Mouse (Mus musculus): Measurements from ENCODE around the gene Abhd16a. TPM values are rescaled to one million over a fixed set of nuclear protein-coding genes. Genes with fewer than 3 reads are reported as not detected.

Gene Abhd16a
- total RNA-seq, 2 experiments from 2014 or later = 84.5 to 98.5 TPM

DNA sequence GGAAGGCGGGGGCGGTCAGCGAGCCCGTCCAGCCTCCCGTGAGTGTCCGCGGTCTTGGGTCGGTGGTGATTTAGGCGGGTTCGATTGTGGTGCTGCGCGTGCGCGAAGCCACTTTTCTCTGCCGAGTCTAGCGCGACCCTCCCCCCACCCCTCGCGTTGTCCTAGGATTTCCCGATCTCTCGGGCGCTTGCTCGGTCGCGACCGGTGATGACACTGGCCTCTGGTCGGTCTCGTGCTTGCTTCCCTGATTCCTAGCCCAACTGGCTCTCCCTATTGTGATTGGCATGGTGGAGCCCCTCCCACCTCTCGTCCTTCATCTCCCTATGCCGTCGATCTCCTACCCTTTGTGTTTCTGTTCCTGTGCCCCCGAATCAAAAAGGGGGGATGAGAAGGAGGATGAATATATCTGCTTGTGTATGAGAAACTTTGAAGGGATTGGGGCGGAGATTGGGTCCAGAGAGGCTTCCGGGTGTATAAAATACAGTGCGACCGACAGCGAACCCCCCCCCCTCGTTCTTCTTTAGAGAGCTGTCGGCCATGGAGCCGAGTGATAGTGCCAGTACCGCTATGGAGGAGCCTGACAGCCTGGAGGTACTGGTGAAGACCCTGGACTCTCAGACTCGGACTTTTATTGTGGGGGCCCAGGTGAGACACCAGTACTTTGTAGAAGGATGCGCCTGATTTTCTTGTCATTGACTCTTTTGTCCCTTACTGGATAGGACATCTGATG is 46.7 kb downstream of the Abhd16a start:
- ATAC-seq (replicated peaks; ENCODE audit: low FRiP score, poor library complexity, severe bottlenecking) = peak; percentile 50

DNA sequence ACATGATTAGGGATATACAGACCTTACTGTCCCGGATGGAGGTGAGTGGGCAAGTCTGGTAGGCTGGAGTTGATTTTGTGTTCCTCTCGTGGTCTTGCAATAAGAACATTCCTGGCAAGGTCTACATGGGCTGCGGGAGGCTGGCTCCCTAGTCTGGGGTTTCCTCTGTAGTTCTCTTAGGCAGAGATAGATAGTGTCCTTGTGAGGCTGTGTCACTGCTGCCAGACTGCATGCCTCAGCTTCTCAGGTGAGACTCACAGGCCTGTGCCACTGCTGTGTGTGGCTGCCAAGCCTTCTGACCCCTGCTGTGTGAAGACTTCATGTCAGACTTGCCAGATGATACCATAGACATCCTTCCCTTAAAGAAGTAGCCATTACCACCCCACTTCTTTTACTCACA is 50.2 kb downstream of the Abhd16a start:
- no peak for ATAC-seq (replicated peaks; ENCODE audit: low FRiP score, poor library complexity, severe bottlenecking)

DNA sequence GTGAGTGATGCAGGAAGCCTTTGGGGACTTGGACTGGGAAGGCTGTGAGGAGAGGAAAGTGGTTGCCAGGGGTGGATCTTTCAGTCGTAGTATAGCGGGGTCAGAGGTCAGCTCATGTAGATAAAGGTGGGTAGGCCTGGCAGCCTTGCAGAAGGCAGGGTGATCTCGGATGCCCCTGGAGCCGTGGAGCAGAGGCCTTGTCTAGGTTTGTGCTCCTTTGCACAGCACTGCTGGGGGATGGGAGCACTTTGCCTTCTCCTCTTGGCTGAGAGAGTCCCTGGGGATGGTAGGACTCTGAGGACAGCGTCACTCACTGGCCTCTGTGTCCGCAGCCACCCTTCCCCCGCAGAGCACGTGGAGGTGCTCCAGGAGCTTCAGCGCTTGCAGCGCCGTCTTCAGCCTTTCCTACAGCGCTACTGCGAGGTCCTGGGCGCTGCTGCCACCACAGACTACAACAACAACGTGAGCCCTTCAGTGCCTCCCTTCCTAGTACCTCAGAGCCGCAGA is 51.5 kb downstream of the Abhd16a start:
- no peak for ATAC-seq (replicated peaks; ENCODE audit: low FRiP score, poor library complexity, severe bottlenecking)

DNA sequence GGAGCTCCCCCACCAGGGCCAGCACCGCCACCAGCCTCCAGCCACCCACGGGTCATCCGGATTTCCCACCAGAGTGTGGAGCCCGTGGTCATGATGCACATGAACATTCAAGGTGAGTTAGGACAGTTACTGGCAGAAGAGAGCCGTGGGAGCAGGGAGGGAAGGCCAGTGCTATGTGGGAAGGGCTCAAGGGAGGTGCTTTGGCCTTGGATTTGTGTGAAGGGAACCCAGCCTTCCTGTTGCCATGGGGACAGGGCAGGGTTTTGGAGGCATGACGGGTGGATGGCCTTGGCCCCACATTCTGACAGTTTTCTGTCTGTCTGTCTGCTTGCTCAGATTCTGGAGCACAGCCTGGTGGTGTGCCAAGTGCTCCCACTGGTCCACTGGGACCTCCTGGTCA is 52.9 kb downstream of the Abhd16a start:
- ATAC-seq (replicated peaks; ENCODE audit: low FRiP score, poor library complexity, severe bottlenecking) = no peak

DNA sequence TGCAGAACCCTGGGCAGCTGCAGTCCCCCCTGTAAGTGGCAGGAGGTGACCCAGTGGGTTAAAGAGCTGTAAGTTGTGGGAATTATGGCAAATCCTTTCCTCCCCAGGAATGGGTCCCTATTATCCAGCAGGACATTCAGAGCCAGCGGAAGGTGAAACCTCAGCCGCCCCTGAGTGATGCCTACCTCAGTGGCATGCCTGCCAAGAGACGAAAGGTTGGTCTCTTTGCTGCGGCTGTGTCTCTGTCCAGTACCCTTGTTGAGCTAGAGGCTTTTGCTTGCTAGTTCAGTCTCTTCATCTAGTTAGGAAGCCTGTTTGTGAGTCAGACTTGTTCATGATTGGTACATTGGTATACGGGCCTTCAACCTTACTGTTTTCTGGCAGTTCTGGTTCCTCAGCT is 57.1 kb downstream of the Abhd16a start:
- no peak for ATAC-seq (replicated peaks; ENCODE audit: low FRiP score, poor library complexity, severe bottlenecking)

DNA sequence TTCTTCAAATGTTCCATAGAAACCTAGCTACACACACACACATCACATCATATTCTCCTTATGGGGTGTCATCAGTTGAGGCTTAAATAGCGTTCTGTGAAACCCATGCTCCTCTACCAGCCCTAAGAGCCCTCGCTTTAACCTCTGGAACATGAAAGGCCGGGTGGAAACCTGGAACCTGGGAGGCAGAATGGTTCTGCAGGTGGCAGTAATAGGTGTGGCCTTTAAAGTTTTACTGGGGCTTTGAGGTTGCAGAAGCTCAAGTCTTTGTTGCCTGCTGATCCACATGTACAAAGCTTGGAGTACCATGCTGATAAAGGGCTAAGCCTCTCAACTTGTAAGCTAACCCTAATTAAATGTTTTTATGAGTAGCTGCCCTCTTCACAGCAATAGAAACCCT is 58.3 kb downstream of the Abhd16a start:
- ATAC-seq (replicated peaks; ENCODE audit: low FRiP score, poor library complexity, severe bottlenecking) = no peak

DNA sequence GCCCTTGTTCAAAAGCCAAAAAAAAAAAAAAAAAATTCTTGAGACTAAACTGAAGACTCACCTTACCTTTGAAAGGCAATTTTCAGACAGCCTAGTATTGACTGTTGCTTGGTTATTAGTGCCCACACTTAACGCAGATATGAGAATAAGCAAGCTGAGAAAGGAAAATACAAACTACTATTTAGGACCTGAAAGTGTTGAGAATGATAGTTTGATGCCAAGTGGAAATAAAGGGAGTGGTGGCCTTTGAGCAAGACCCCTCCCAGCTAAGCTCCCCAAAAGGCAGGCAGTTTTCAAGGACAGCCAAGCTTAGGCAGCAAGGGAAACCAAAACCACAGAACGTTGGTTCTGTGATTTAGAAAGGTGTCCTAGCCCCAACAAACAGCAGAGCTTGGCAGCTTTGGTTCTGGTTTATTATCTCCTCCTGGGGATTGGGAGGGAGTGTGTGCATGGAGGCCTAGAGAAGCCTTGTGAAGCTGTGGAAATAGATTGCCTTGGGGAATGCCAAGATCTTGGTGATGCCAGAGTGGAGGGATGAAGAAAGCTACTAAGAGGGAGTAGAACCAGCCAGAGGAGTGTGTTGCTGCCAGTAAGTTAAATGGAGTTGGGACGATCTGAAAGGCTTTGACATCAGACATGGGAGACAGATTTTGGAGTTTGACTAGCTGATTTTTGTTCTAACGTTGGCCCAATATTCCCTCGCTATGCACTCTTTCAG is 59.0 kb downstream of the Abhd16a start:
- no peak for ATAC-seq (replicated peaks; ENCODE audit: low FRiP score, poor library complexity, severe bottlenecking)

DNA sequence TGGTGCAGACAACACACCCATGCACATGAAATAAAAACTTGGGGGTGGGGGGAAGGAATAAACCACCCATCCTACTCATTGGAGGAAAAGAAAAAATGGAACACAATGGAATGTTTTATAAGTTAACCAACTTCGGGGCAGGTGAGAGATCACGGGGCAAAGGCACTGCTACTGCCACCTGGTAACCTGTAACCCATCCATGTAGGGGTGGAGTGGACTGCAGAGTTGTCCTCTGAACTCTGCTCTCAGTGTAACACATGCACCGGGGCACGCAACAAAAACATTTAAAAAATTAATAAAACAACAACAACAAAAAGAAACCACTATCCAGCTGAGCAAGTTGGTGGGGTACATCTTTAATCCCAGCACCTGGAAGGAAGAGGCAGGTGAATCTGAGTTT is 63.1 kb downstream of the Abhd16a start:
- no peak for ATAC-seq (replicated peaks; ENCODE audit: low FRiP score, poor library complexity, severe bottlenecking)

Other genes with a start within 250 kb of the Abhd16a start
Only the 30 nearest of the 44 such genes appear.
- 2.5 and 4.0 TPM in 2 replicates for gene Hspa1b, start 130.0 kb upstream of the Abhd16a start, total RNA-seq (2015; ENCODE audit: low replicate concordance)
- 1.0 and 3.3 TPM in 2 replicates for gene Hspa1b, start 130.0 kb upstream of the Abhd16a start, total RNA-seq (2017; ENCODE audit: low replicate concordance)
- not detected in 2 replicates for gene Gm20481, start 119.4 kb upstream of the Abhd16a start, total RNA-seq (2015; ENCODE audit: low replicate concordance)
- gene Gm20481, start 119.4 kb upstream of the Abhd16a start, total RNA-seq (2017; ENCODE audit: low replicate concordance) = not detected in 2 replicates
- gene Hspa1a, start 117.1 kb upstream of the Abhd16a start, total RNA-seq (2015; ENCODE audit: low replicate concordance) = 1.4 TPM in 1 of 2 replicates, not detected in the other
- 0.30 and 4.6 TPM in 2 replicates for gene Hspa1a, start 117.1 kb upstream of the Abhd16a start, total RNA-seq (2017; ENCODE audit: low replicate concordance)
- not detected in 2 replicates for gene Hspa1l, start 116.6 kb upstream of the Abhd16a start, total RNA-seq (2015; ENCODE audit: low replicate concordance)
- not detected in 2 replicates for gene Hspa1l, start 116.6 kb upstream of the Abhd16a start, total RNA-seq (2017; ENCODE audit: low replicate concordance)
- 76.0 and 78.4 TPM in 2 replicates for gene Lsm2, start 107.4 kb upstream of the Abhd16a start, total RNA-seq (2015; ENCODE audit: low replicate concordance)
- gene Lsm2, start 107.4 kb upstream of the Abhd16a start, total RNA-seq (2017; ENCODE audit: low replicate concordance) = 23.0 and 27.6 TPM in 2 replicates
- gene Vars, start 88.3 kb upstream of the Abhd16a start, total RNA-seq (2015; ENCODE audit: low replicate concordance) = 156 and 173 TPM in 2 replicates
- gene Vars, start 88.3 kb upstream of the Abhd16a start, total RNA-seq (2017; ENCODE audit: low replicate concordance) = 144 and 198 TPM in 2 replicates
- not detected in 2 replicates for gene Vwa7, start 72.7 kb upstream of the Abhd16a start, total RNA-seq (2015; ENCODE audit: low replicate concordance)
- 0.39 and 0.53 TPM in 2 replicates for gene Vwa7, start 72.7 kb upstream of the Abhd16a start, total RNA-seq (2017; ENCODE audit: low replicate concordance)
- 1.7 and 10.8 TPM in 2 replicates for gene Sapcd1, start 61.2 kb upstream of the Abhd16a start, total RNA-seq (2015; ENCODE audit: low replicate concordance)
- 1.4 TPM in 1 of 2 replicates, not detected in the other for gene Sapcd1, start 61.2 kb upstream of the Abhd16a start, total RNA-seq (2017; ENCODE audit: low replicate concordance)
- 36.9 and 39.6 TPM in 2 replicates for gene Msh5, start 42.5 kb upstream of the Abhd16a start, total RNA-seq (2015; ENCODE audit: low replicate concordance)
- gene Msh5, start 42.5 kb upstream of the Abhd16a start, total RNA-seq (2017; ENCODE audit: low replicate concordance) = 27.3 and 50.9 TPM in 2 replicates
- 91.0 and 110 TPM in 2 replicates for gene Clic1, start 39.3 kb upstream of the Abhd16a start, total RNA-seq (2015; ENCODE audit: low replicate concordance)
- 68.3 and 95.5 TPM in 2 replicates for gene Clic1, start 39.3 kb upstream of the Abhd16a start, total RNA-seq (2017; ENCODE audit: low replicate concordance)
- gene Ddah2, start 30.2 kb upstream of the Abhd16a start, total RNA-seq (2015; ENCODE audit: low replicate concordance) = 2.1 TPM in 1 of 2 replicates, not detected in the other
- 1.5 and 5.6 TPM in 2 replicates for gene Ddah2, start 30.2 kb upstream of the Abhd16a start, total RNA-seq (2017; ENCODE audit: low replicate concordance)
- gene Ly6g6c, start 23.9 kb upstream of the Abhd16a start, total RNA-seq (2015; ENCODE audit: low replicate concordance) = not detected in 2 replicates
- not detected in 2 replicates for gene Ly6g6c, start 23.9 kb upstream of the Abhd16a start, total RNA-seq (2017; ENCODE audit: low replicate concordance)
- 1.1 TPM in 1 of 2 replicates, not detected in the other for gene Mpig6b, start 23.1 kb upstream of the Abhd16a start, total RNA-seq (2015; ENCODE audit: low replicate concordance)
- not detected in 2 replicates for gene Mpig6b, start 23.1 kb upstream of the Abhd16a start, total RNA-seq (2017; ENCODE audit: low replicate concordance)
- not detected in 2 replicates for gene Ly6g6e, start 12.4 kb upstream of the Abhd16a start, total RNA-seq (2015; ENCODE audit: low replicate concordance)
- gene Ly6g6e, start 12.4 kb upstream of the Abhd16a start, total RNA-seq (2017; ENCODE audit: low replicate concordance) = not detected in 2 replicates
- gene Ly6g6d, start 11.2 kb upstream of the Abhd16a start, total RNA-seq (2015; ENCODE audit: low replicate concordance) = not detected in 2 replicates
- not detected in 2 replicates for gene Ly6g6d, start 11.2 kb upstream of the Abhd16a start, total RNA-seq (2017; ENCODE audit: low replicate concordance)
- 3.8 TPM in 1 of 2 replicates, not detected in the other for gene Ly6g6f, start 3.7 kb upstream of the Abhd16a start, total RNA-seq (2015; ENCODE audit: low replicate concordance)
- not detected in 2 replicates for gene Ly6g6f, start 3.7 kb upstream of the Abhd16a start, total RNA-seq (2017; ENCODE audit: low replicate concordance)
- gene Ly6g5c, start 19.0 kb downstream of the Abhd16a start, total RNA-seq (2015; ENCODE audit: low replicate concordance) = not detected in 2 replicates
- gene Ly6g5c, start 19.0 kb downstream of the Abhd16a start, total RNA-seq (2017; ENCODE audit: low replicate concordance) = not detected in 2 replicates
- gene Ly6g5b, start 26.2 kb downstream of the Abhd16a start, total RNA-seq (2015; ENCODE audit: low replicate concordance) = 2.2 and 8.8 TPM in 2 replicates
- gene Ly6g5b, start 26.2 kb downstream of the Abhd16a start, total RNA-seq (2017; ENCODE audit: low replicate concordance) = not detected in 2 replicates
- 15.9 and 33.9 TPM in 2 replicates for gene Gpank1, start 32.2 kb downstream of the Abhd16a start, total RNA-seq (2015; ENCODE audit: low replicate concordance)
- 28.9 and 49.4 TPM in 2 replicates for gene Gpank1, start 32.2 kb downstream of the Abhd16a start, total RNA-seq (2017; ENCODE audit: low replicate concordance)
- 231 and 261 TPM in 2 replicates for gene Csnk2b, start 32.8 kb downstream of the Abhd16a start, total RNA-seq (2015; ENCODE audit: low replicate concordance)
- gene Csnk2b, start 32.8 kb downstream of the Abhd16a start, total RNA-seq (2017; ENCODE audit: low replicate concordance) = 118 and 134 TPM in 2 replicates
- not detected in 2 replicates for gene D17H6S53E, start 37.1 kb downstream of the Abhd16a start, total RNA-seq (2015; ENCODE audit: low replicate concordance)
- gene D17H6S53E, start 37.1 kb downstream of the Abhd16a start, total RNA-seq (2017; ENCODE audit: low replicate concordance) = 1.7 and 1.8 TPM in 2 replicates
- gene Apom, start 42.8 kb downstream of the Abhd16a start, total RNA-seq (2015; ENCODE audit: low replicate concordance) = not detected in 2 replicates
- gene Apom, start 42.8 kb downstream of the Abhd16a start, total RNA-seq (2017; ENCODE audit: low replicate concordance) = not detected in 2 replicates
- 70.6 and 96.0 TPM in 2 replicates for gene Bag6, start 45.9 kb downstream of the Abhd16a start, total RNA-seq (2015; ENCODE audit: low replicate concordance)
- 54.5 and 81.8 TPM in 2 replicates for gene Bag6, start 45.9 kb downstream of the Abhd16a start, total RNA-seq (2017; ENCODE audit: low replicate concordance)
- gene Prrc2a, start 75.6 kb downstream of the Abhd16a start, total RNA-seq (2015; ENCODE audit: low replicate concordance) = 227 and 234 TPM in 2 replicates
- 42.0 and 64.3 TPM in 2 replicates for gene Prrc2a, start 75.6 kb downstream of the Abhd16a start, total RNA-seq (2017; ENCODE audit: low replicate concordance)
- 14.1 and 28.1 TPM in 2 replicates for gene Aif1, start 86.8 kb downstream of the Abhd16a start, total RNA-seq (2015; ENCODE audit: low replicate concordance)
- gene Aif1, start 86.8 kb downstream of the Abhd16a start, total RNA-seq (2017; ENCODE audit: low replicate concordance) = 3.3 and 32.3 TPM in 2 replicates
- 34.2 and 66.2 TPM in 2 replicates for gene Lst1, start 99.2 kb downstream of the Abhd16a start, total RNA-seq (2015; ENCODE audit: low replicate concordance)
- gene Lst1, start 99.2 kb downstream of the Abhd16a start, total RNA-seq (2017; ENCODE audit: low replicate concordance) = 48.4 and 53.5 TPM in 2 replicates
- 1.8 and 8.0 TPM in 2 replicates for gene Ltb, start 105.2 kb downstream of the Abhd16a start, total RNA-seq (2015; ENCODE audit: low replicate concordance)
- 0.30 and 10.0 TPM in 2 replicates for gene Ltb, start 105.2 kb downstream of the Abhd16a start, total RNA-seq (2017; ENCODE audit: low replicate concordance)
- 9.6 and 12.6 TPM in 2 replicates for gene Tnf, start 112.7 kb downstream of the Abhd16a start, total RNA-seq (2015; ENCODE audit: low replicate concordance)
- gene Tnf, start 112.7 kb downstream of the Abhd16a start, total RNA-seq (2017; ENCODE audit: low replicate concordance) = 0.90 and 3.2 TPM in 2 replicates
- gene Lta, start 116.1 kb downstream of the Abhd16a start, total RNA-seq (2015; ENCODE audit: low replicate concordance) = not detected in 2 replicates
- gene Lta, start 116.1 kb downstream of the Abhd16a start, total RNA-seq (2017; ENCODE audit: low replicate concordance) = 0.90 TPM in 1 of 2 replicates, not detected in the other
- not detected in 2 replicates for gene Gm16181, start 131.6 kb downstream of the Abhd16a start, total RNA-seq (2015; ENCODE audit: low replicate concordance)
- gene Gm16181, start 131.6 kb downstream of the Abhd16a start, total RNA-seq (2017; ENCODE audit: low replicate concordance) = not detected in 2 replicates

Data from erythroid progenitor cell, adult 5-6 weeks (primary cell).